Mouse (Mus musculus) adrenal gland, postnatal 25 days (tissue): ENCODE data around the gene Dynlt1c. TPM values are rescaled to one million over a fixed set of nuclear protein-coding genes. Genes with fewer than 3 reads are reported as not detected.
"Not testable (repeated sequence)": the region's sequence is repeated elsewhere in the genome, so short reads cannot be mapped to it uniquely, and the experiment has no call there.

ENCODE experiments used
- DNase-seq: peaks from one replicate; pipeline ENCODE4 v3.0.0; 2021; ENCODE audit warnings: mixed read lengths
- total RNA-seq: library from RNA; stranded (reverse); gene quantifications from 2 replicates; pipeline ENCODE4 v1.2.3, GENCODE M21; 2021

Dynlt1c gene
- total RNA-seq, 1 experiment from 2014 or later, result 14.6 TPM

- DNase-seq, result not testable (repeated sequence)
Measured at GRCm38 (mm10) chr17:6619271-6619670, 17.8 kb downstream of the Dynlt1c start.

GRCm38 (mm10) chr17:6620035-6620434 is 18.6 kb downstream of the Dynlt1c start:
- DNase-seq, result not testable (repeated sequence)

GRCm38 (mm10) chr17:6620730-6621451 is 19.4 kb downstream of the Dynlt1c start:
- not testable (repeated sequence) for DNase-seq

- not testable (repeated sequence) for DNase-seq
Measured at GRCm38 (mm10) chr17:6621976-6622375, 20.5 kb downstream of the Dynlt1c start.

- not testable (repeated sequence) for DNase-seq
Measured at GRCm38 (mm10) chr17:6624926-6625558, 23.6 kb downstream of the Dynlt1c start.

GRCm38 (mm10) chr17:6630398-6630797 is 28.9 kb downstream of the Dynlt1c start:
- not testable (repeated sequence) for DNase-seq

- not testable (repeated sequence) for DNase-seq
Measured at GRCm38 (mm10) chr17:6632850-6633249, 31.4 kb downstream of the Dynlt1c start.

- DNase-seq, result not testable (repeated sequence)
Measured at GRCm38 (mm10) chr17:6635781-6636180, 34.3 kb downstream of the Dynlt1c start.

- no peak for DNase-seq
Measured at GRCm38 (mm10) chr17:6636861-6637260, 35.4 kb downstream of the Dynlt1c start.

- not testable (repeated sequence) for DNase-seq
Measured at GRCm38 (mm10) chr17:6637434-6637833, 36.0 kb downstream of the Dynlt1c start.

GRCm38 (mm10) chr17:6638444-6638843 is 37.0 kb downstream of the Dynlt1c start:
- DNase-seq, result not testable (repeated sequence)

- DNase-seq, result not testable (repeated sequence)
Measured at GRCm38 (mm10) chr17:6639486-6639885, 38.0 kb downstream of the Dynlt1c start.

- DNase-seq, result not testable (repeated sequence)
Measured at GRCm38 (mm10) chr17:6640044-6640637, 38.7 kb downstream of the Dynlt1c start.

GRCm38 (mm10) chr17:6640771-6641429 is 39.4 kb downstream of the Dynlt1c start:
- not testable (repeated sequence) for DNase-seq

- not testable (repeated sequence) for DNase-seq
Measured at GRCm38 (mm10) chr17:6644210-6644609, 42.7 kb downstream of the Dynlt1c start.

GRCm38 (mm10) chr17:6644673-6645072 is 43.2 kb downstream of the Dynlt1c start:
- DNase-seq, result not testable (repeated sequence)

- DNase-seq, result not testable (repeated sequence)
Measured at GRCm38 (mm10) chr17:6645668-6646067, 44.2 kb downstream of the Dynlt1c start.

- not testable (repeated sequence) for DNase-seq
Measured at GRCm38 (mm10) chr17:6646841-6647240, 45.4 kb downstream of the Dynlt1c start.

GRCm38 (mm10) chr17:6647452-6647851 is 46.0 kb downstream of the Dynlt1c start:
- DNase-seq, result not testable (repeated sequence)

GRCm38 (mm10) chr17:6650904-6651565 is 49.6 kb downstream of the Dynlt1c start:
- DNase-seq, result not testable (repeated sequence)

- not testable (repeated sequence) for DNase-seq
Measured at GRCm38 (mm10) chr17:6653341-6653946, 52.0 kb downstream of the Dynlt1c start.
